Mouse (Mus musculus): Measurements from ENCODE around the gene Pdzd2.

GRCm38 (mm10) chr15:12649131-12649530 lies 90.6 kb downstream of the Pdzd2 start:
- TF ChIP-seq CTCF (IDR thresholded peaks at IDR 0.05; ENCODE audit: borderline replicate concordance, control insufficient read depth, extremely low read depth, insufficient read depth, low read length, poor library complexity) (no peak), POLR2A (IDR thresholded peaks at IDR 0.05; ENCODE audit: control insufficient read depth, extremely low read depth, insufficient read depth, low read length, poor library complexity) (no peak)
